ENCODE assay signal across 8 mouse cellular contexts in genomic region chr15:76973272-76973854, GRCm38 (mm10). TPM values are rescaled to one million over a fixed set of nuclear protein-coding genes. Genes with fewer than 3 reads are reported as not detected.
DNase-seq lines count a peak whose midpoint lies in the region; ATAC-seq and TF ChIP-seq lines count a peak whose summit lies in the region.

No protein-coding gene starts in this region.

- no peaks in the 10 kb centered on the region for H3K27me3 ChIP-seq in neural tube, embryonic 11.5 days (ENCODE audit: control insufficient read depth, insufficient read depth, low read length)
- no peaks in the 10 kb centered on the region for H3K27me3 ChIP-seq in liver, embryonic 14.5 days (ENCODE audit: control insufficient read depth, insufficient read depth, low read length)
- H3K27me3 ChIP-seq in stomach, postnatal 0 days (ENCODE audit: control insufficient read depth, insufficient read depth, low read length) = no peaks in the 10 kb centered on the region

- H3K4me3 ChIP-seq in neural tube, embryonic 11.5 days (ENCODE audit: low read depth, low read length) = peak overlapping the region; percentile 46; the same call in 1 of the 2 replicates
- H3K4me3 ChIP-seq in liver, embryonic 14.5 days (ENCODE audit: insufficient read depth in 1 of 2, low read depth in 2 of 2, low read length in 2 of 2) = no peak overlapping the region; a peak in 1 of 4 replicates
- H3K4me3 ChIP-seq in stomach, postnatal 0 days (ENCODE audit: low read depth, low read length) = peak overlapping the region; percentile 49

- H3K27ac ChIP-seq in neural tube, embryonic 11.5 days (ENCODE audit: low read depth, low read length) = no peak overlapping the region
- no peak overlapping the region for H3K27ac ChIP-seq in liver, embryonic 14.5 days
- H3K27ac ChIP-seq in stomach, postnatal 0 days (replicated peaks) = no peak overlapping the region

- H3K4me2 ChIP-seq in neural tube, embryonic 11.5 days (ENCODE audit: low read depth) = no peak overlapping the region; the same call in 1 of the 2 replicates
- peak overlapping the region; percentile 69 for H3K4me2 ChIP-seq in liver, embryonic 14.5 days (ENCODE audit: low read depth)
- no peak overlapping the region for H3K4me2 ChIP-seq in stomach, postnatal 0 days (replicated peaks; ENCODE audit: low read depth)

- H3K36me3 ChIP-seq in neural tube, embryonic 11.5 days (ENCODE audit: control insufficient read depth, insufficient read depth, low read length) = no peaks in the 10 kb centered on the region
- H3K36me3 ChIP-seq in liver, embryonic 14.5 days (replicated peaks; ENCODE audit: control insufficient read depth, insufficient read depth, low read depth) = no peaks in the 10 kb centered on the region
- no peaks in the 10 kb centered on the region for H3K36me3 ChIP-seq in stomach, postnatal 0 days (ENCODE audit: control insufficient read depth, insufficient read depth, low read length)

- no peaks in the 10 kb centered on the region for H3K9me3 ChIP-seq in neural tube, embryonic 11.5 days (ENCODE audit: control insufficient read depth, low read length)
- H3K9me3 ChIP-seq in liver, embryonic 14.5 days (ENCODE audit: control insufficient read depth, low read length) = no peaks in the 10 kb centered on the region
- no peaks in the 10 kb centered on the region for H3K9me3 ChIP-seq in stomach, postnatal 0 days (ENCODE audit: control insufficient read depth, low read length)

- 31% methylated on average over 8 of the region's 8 CpGs for WGBS in neural tube, embryonic 11.5 days
- 26% methylated on average over 8 of the region's 8 CpGs for WGBS in liver, embryonic 14.5 days (ENCODE audit: insufficient replicate concordance)
- WGBS in stomach, postnatal 0 days = 22% methylated on average over 8 of the region's 8 CpGs

- ATAC-seq in neural tube, embryonic 11.5 days (ENCODE audit: insufficient read depth, low FRiP score, low TSS enrichment) = no peak
- no peak for ATAC-seq in liver, embryonic 14.5 days (ENCODE audit: insufficient read depth)
- ATAC-seq in stomach, postnatal 0 days (ENCODE audit: low FRiP score, low TSS enrichment) = no peak; the same call in 1 of the 2 replicates

- DNase-seq in cerebellum, postnatal 10 days = peak; percentile 16 to 30
- no peak for DNase-seq in cerebellum, postnatal 4 days (ENCODE audit: low spot score in 2 of 2)
- DNase-seq in neural tube, embryonic 11.5 days (ENCODE audit: low spot score) = no peak
- DNase-seq in neural tube, embryonic 10.5 days (ENCODE audit: extremely low spot score, low spot score) = no peak
- DNase-seq in liver, embryonic 14.5 days (ENCODE audit: low read depth in 3 of 3, low spot score in 3 of 3) = no peak
- DNase-seq in stomach, postnatal 0 days (ENCODE audit: low spot score) = no peak
- DNase-seq in layer of hippocampus, adult 11-12 months (ENCODE audit: low spot score) = no peak
- DNase-seq in cerebellum, adult 9-10 months = no peak

- H3K9ac ChIP-seq in neural tube, embryonic 11.5 days (ENCODE audit: low read length) = peak overlapping the region; percentile 84; the same call in 1 of the 2 replicates
- H3K9ac ChIP-seq in liver, embryonic 14.5 days (replicated peaks) = no peak overlapping the region
- no peak overlapping the region for H3K9ac ChIP-seq in stomach, postnatal 0 days (ENCODE audit: low read length)

- no peak for TF ChIP-seq EP300 in liver, embryonic 14.5 days (IDR thresholded peaks at IDR 0.05; ENCODE audit: low read depth)
- no peak for TF ChIP-seq EP300 in stomach, postnatal 0 days (optimal IDR thresholded peaks at IDR 0.05)

- H3K4me1 ChIP-seq in neural tube, embryonic 11.5 days (ENCODE audit: control insufficient read depth, insufficient read depth, low read length) = peaks cover 8% of the 10 kb centered on the region; the same call in 1 of the 2 replicates
- H3K4me1 ChIP-seq in liver, embryonic 14.5 days (replicated peaks; ENCODE audit: control insufficient read depth in 2 of 2, insufficient read depth in 2 of 2, low read length in 1 of 2) = no peaks in the 10 kb centered on the region
- no peaks in the 10 kb centered on the region for H3K4me1 ChIP-seq in stomach, postnatal 0 days (replicated peaks; ENCODE audit: control insufficient read depth, insufficient read depth)

- TF ChIP-seq CTCF in liver, embryonic 14.5 days (IDR thresholded peaks at IDR 0.05; ENCODE audit: low read depth) = no peak
- no peak for TF ChIP-seq CTCF in stomach, postnatal 0 days (IDR thresholded peaks at IDR 0.05; ENCODE audit: low read depth)

RNA-seq across cellular contexts. Expression of gene 1110038F14Rik, which starts 25.1 kb away (rescaled TPM):
- polyA plus RNA-seq in neural tube, embryonic 11.5 days (2014; fragmentation: Nextera tagmentation; extraction: Ambion mirVana) = 66.2 and 66.5 TPM in 2 replicates
- 10.8 and 14.0 TPM in 2 replicates for polyA plus RNA-seq in liver, embryonic 14.5 days (2012; rRNA removed)
- polyA plus RNA-seq in liver, embryonic 14.5 days (2014; fragmentation: Nextera tagmentation; extraction: Ambion mirVana) = 15.4 and 19.1 TPM in 2 replicates
- polyA plus RNA-seq in stomach, postnatal 0 days (2015; fragmentation: Nextera tagmentation; extraction: Ambion mirVana) = 38.7 and 39.6 TPM in 2 replicates

RNA-seq across cellular contexts. Expression of gene Zfp647, which starts 48.1 kb away (rescaled TPM):
- 27.2 and 28.2 TPM in 2 replicates for polyA plus RNA-seq in neural tube, embryonic 11.5 days (2014; fragmentation: Nextera tagmentation; extraction: Ambion mirVana)
- polyA plus RNA-seq in liver, embryonic 14.5 days (2012; rRNA removed) = 0.89 and 1.1 TPM in 2 replicates
- polyA plus RNA-seq in liver, embryonic 14.5 days (2014; fragmentation: Nextera tagmentation; extraction: Ambion mirVana) = 0.56 and 0.94 TPM in 2 replicates
- polyA plus RNA-seq in stomach, postnatal 0 days (2015; fragmentation: Nextera tagmentation; extraction: Ambion mirVana) = 2.8 TPM in 2 replicates

Comparison
In these comparisons a context has a peak if more than half of its experiments do, and no peak if none do; other contexts are left out.
1. DNase-seq: peak in cerebellum, postnatal 10 days (2 of 2); none in cerebellum, postnatal 4 days (0 of 2), neural tube, embryonic 11.5 days (single experiment), neural tube, embryonic 10.5 days (single experiment), liver, embryonic 14.5 days (0 of 3), stomach, postnatal 0 days (single experiment), layer of hippocampus, adult 11-12 months (single experiment) and cerebellum, adult 9-10 months (single experiment).
2. H3K4me3 ChIP-seq: peak in neural tube, embryonic 11.5 days (single experiment) and stomach, postnatal 0 days (single experiment); none in liver, embryonic 14.5 days (0 of 2).